Mouse (Mus musculus): ENCODE measurements around the gene Slc35f5. TPM values are rescaled to one million over a fixed set of nuclear protein-coding genes. Genes with fewer than 3 reads are reported as not detected.
A peak's percentile ranks its signal among the peaks of the same experiment; 100 is the strongest.

Gene Slc35f5
- polyA plus RNA-seq, 1 experiment from 2014 or later: 26.6 TPM

DNA sequence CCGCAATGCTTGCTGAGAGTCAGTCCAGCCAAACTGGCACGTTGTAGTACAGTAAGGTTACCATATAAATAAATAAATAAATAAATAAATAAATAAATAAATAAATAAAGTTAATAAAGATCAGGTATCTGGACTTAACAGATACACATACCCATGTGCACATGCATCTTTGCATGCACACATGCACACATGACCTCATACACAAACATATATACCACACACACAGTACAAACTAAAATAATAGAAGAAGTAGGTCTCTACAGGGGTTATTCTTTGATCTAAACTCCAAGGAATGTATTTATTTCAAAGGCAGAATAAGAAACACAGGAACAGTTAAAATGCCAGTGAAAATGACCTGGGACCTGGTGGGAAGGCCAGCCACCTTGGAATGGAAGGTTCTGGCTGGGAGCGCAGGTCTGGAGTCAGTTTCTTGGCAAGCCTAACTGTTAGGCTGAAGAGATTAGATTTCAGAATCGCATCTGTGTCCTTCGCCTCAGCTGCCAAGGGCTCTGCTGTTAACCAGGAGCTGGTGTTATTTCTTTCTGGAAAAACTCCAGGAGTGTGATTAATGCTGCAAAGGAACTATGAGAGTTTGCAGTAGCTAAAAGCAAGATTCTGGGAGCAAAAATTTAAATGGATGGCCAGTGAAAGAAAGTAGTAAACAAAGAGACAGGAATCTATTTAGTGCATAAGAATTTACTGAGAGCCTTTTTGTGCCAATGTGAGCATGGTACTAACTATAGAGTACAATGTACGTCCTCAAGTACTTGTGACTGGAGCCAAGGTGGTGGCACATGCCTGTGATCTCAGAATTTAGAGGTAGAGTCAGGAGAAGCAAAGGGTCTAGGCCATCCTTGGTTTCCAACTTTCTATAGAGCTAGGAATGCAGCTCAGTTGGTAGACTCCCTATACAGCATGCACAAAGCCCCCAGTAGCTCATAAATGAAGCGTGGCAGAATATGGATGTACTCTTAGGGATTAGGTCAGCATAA is 18.1 kb upstream of the Slc35f5 start:
- ATAC-seq: no peak
- H3K27ac ChIP-seq (ENCODE audit: low read depth): no peak overlapping the region
- H3K4me3 ChIP-seq (ENCODE audit: low read depth, low read length): no peak overlapping the region
- DNase-seq: no peak
- no peaks in the 10 kb centered on the region for H3K36me3 ChIP-seq (replicated peaks; ENCODE audit: insufficient read depth, low read length)
- H3K27me3 ChIP-seq (ENCODE audit: insufficient read depth, low read length): no peaks in the 10 kb centered on the region
- H3K9ac ChIP-seq (replicated peaks): no peak overlapping the region
- H3K9me3 ChIP-seq (ENCODE audit: low read length): no peaks in the 10 kb centered on the region
- H3K4me1 ChIP-seq (ENCODE audit: insufficient read depth): no peaks in the 10 kb centered on the region
- TF ChIP-seq CTCF (IDR thresholded peaks at IDR 0.05; ENCODE audit: low read depth) (no peak), EP300 (IDR thresholded peaks at IDR 0.05; ENCODE audit: low read depth) (no peak)
- H3K4me2 ChIP-seq (ENCODE audit: low read depth, low read length): no peak overlapping the region
- WGBS (ENCODE audit: insufficient replicate concordance): 76% methylated on average over 7 of the region's 7 CpGs

DNA sequence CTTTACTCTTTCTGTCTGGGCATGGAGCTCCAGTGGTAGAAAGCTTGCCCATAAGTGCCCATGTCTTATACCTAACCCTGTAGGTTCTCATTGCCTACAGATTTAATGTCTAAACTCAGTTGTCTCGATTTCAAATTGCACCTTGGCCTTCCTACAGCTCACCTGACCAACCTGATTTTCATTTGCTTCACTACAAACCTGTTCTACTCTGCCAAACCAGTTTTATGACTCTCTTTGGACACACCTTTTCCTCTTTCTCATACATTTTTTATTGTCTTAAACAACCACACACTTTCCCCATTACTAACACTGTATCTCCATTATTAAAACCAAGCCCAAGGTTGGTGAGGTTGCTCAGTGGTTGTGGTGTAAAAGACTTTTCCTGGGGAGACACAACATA is 10.5 kb upstream of the Slc35f5 start:
- TF ChIP-seq EP300 (IDR thresholded peaks at IDR 0.05; ENCODE audit: low read depth): no peak
- TF ChIP-seq CTCF (IDR thresholded peaks at IDR 0.05; ENCODE audit: low read depth): no peak
- H3K4me3 ChIP-seq (ENCODE audit: low read depth, low read length): no peak overlapping the region
- DNase-seq (no peak), ATAC-seq (no peak)
- 39% methylated on average over 1 of the region's 1 CpGs for WGBS (ENCODE audit: insufficient replicate concordance)
- H3K27ac ChIP-seq (ENCODE audit: low read depth): peak overlapping the region; percentile 68
- no peak overlapping the region for H3K4me2 ChIP-seq (ENCODE audit: low read depth, low read length)
- no peaks in the 10 kb centered on the region for H3K27me3 ChIP-seq (ENCODE audit: insufficient read depth, low read length)
- H3K9me3 ChIP-seq (ENCODE audit: low read length): no peaks in the 10 kb centered on the region
- no peak overlapping the region for H3K9ac ChIP-seq (replicated peaks)
- no peaks in the 10 kb centered on the region for H3K4me1 ChIP-seq (ENCODE audit: insufficient read depth)
- H3K36me3 ChIP-seq (replicated peaks; ENCODE audit: insufficient read depth, low read length): no peaks in the 10 kb centered on the region

DNA sequence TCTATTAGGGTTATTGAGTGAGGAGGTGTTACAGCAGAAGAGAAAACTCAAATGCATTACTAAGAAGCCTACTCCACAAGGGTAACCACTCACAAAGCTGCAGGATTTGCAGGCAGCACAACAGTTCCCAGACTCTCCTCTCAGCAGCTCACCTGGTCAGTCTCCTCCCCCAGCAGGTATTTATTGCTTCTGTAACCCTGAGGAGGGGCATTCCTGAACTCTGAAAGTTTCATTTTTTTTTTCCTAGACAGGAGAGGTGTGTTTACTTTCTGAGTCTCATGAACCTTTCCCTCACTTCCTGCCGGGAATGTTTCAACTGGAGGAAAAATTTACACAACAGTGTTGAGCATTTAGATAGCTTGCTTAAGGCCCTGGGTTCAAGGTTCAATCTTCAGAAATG is 10.0 kb upstream of the Slc35f5 start:
- DNase-seq (no peak), ATAC-seq (peak; percentile 37)
- Histone ChIP-seq H3K27me3 (ENCODE audit: insufficient read depth, low read length) (no peaks in the 10 kb centered on the region), H3K4me3 (ENCODE audit: low read depth, low read length) (no peak overlapping the region), H3K9ac (replicated peaks) (no peak overlapping the region), H3K4me2 (ENCODE audit: low read depth, low read length) (no peak overlapping the region), H3K36me3 (replicated peaks; ENCODE audit: insufficient read depth, low read length) (no peaks in the 10 kb centered on the region), H3K27ac (ENCODE audit: low read depth) (peak overlapping the region; percentile 68), H3K9me3 (ENCODE audit: low read length) (no peaks in the 10 kb centered on the region), H3K4me1 (ENCODE audit: insufficient read depth) (no peaks in the 10 kb centered on the region)
- TF ChIP-seq CTCF (IDR thresholded peaks at IDR 0.05; ENCODE audit: low read depth) (no peak), EP300 (IDR thresholded peaks at IDR 0.05; ENCODE audit: low read depth) (no peak)
- 53% methylated on average over 1 of the region's 1 CpGs for WGBS (ENCODE audit: insufficient replicate concordance)

DNA sequence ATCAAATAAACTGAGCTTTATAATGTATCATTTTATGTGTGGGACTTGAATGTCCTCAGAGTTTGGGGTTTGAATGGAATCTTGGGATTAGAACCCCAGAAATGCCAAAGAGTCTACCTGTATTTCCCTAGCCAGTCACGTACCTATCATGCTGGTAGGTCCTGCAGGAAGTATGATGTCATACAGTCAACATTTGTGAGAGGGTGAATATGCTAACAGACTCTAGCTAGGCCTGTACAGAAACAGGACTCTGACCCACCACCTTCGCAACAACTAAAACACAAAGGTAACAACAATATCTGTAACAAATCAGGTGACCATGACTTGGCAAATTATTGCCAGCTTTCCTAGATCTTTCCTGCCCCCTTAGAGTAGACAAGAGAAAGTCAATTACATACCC is 8.8 kb upstream of the Slc35f5 start:
- no peak for TF ChIP-seq CTCF (IDR thresholded peaks at IDR 0.05; ENCODE audit: low read depth)
- TF ChIP-seq EP300 (IDR thresholded peaks at IDR 0.05; ENCODE audit: low read depth): peak; percentile 55; the same call in 1 of the 2 replicates
- ATAC-seq (peak; percentile 100), DNase-seq (no peak)
- Histone ChIP-seq H3K36me3 (replicated peaks; ENCODE audit: insufficient read depth, low read length) (no peaks in the 10 kb centered on the region), H3K4me2 (ENCODE audit: low read depth, low read length) (no peak overlapping the region), H3K4me1 (ENCODE audit: insufficient read depth) (no peaks in the 10 kb centered on the region), H3K27ac (ENCODE audit: low read depth) (peak overlapping the region; percentile 68), H3K9me3 (ENCODE audit: low read length) (no peaks in the 10 kb centered on the region), H3K9ac (replicated peaks) (no peak overlapping the region), H3K4me3 (ENCODE audit: low read depth, low read length) (no peak overlapping the region), H3K27me3 (ENCODE audit: insufficient read depth, low read length) (no peaks in the 10 kb centered on the region)
- 55% methylated on average over 2 of the region's 2 CpGs for WGBS (ENCODE audit: insufficient replicate concordance)

DNA sequence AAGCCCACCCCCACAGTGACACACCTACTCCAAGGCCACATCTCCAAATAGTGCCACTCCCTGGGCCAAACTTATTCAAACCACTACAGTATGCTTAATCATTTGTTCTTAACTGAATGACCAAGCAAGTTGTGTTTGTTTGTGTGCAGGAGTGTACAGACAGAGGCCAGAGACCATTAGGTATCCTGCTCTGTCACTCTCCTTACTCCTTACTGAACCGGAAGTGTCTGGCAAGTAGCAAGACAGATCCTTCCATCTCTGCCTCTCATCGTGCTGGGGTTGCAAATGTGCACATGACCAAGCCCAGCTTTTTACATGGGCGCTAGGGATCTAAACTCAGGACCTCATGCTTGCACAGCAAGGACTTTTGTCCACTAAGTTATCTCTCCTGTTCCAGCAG is 1.1 kb upstream of the Slc35f5 start:
- TF ChIP-seq EP300 (IDR thresholded peaks at IDR 0.05; ENCODE audit: low read depth): no peak
- TF ChIP-seq CTCF (IDR thresholded peaks at IDR 0.05; ENCODE audit: low read depth): no peak
- Histone ChIP-seq H3K27me3 (ENCODE audit: insufficient read depth, low read length) (no peaks in the 10 kb centered on the region), H3K4me3 (ENCODE audit: low read depth, low read length) (no peak overlapping the region), H3K9me3 (ENCODE audit: low read length) (no peaks in the 10 kb centered on the region), H3K27ac (ENCODE audit: low read depth) (peak overlapping the region; percentile 87; the same call in 1 of the 2 replicates), H3K36me3 (replicated peaks; ENCODE audit: insufficient read depth, low read length) (0 out of 2 replicates have a peak, but pooled peaks cover 2% of the 10 kb centered on the region), H3K9ac (replicated peaks) (no peak overlapping the region), H3K4me1 (ENCODE audit: insufficient read depth) (peaks cover 6% of the 10 kb centered on the region), H3K4me2 (ENCODE audit: low read depth, low read length) (no peak overlapping the region)
- ATAC-seq: no peak
- WGBS (ENCODE audit: insufficient replicate concordance): 59% methylated on average over 3 of the region's 3 CpGs
- no peak for DNase-seq

DNA sequence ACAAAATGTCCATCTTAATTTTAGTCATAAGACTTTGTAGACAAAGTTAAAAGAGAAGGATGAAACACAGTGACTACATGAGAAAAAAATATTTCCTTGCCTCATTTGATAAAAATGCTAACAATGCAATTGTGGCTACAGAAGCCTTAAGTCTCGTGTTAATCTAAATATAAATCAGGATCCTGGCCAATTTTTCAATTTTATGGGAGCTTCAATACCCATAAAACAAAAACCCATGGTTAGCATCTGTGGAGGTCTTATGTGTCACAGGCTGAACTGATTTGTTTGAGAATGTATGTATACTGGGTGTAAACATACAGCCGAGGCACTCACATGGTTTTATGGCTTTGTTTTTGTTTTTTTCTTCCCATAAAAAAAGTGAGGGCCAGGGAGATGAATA is 674 bp upstream of the Slc35f5 start:
- ATAC-seq (no peak), DNase-seq (no peak)
- TF ChIP-seq CTCF (IDR thresholded peaks at IDR 0.05; ENCODE audit: low read depth) (no peak), EP300 (IDR thresholded peaks at IDR 0.05; ENCODE audit: low read depth) (no peak)
- H3K36me3 ChIP-seq (replicated peaks; ENCODE audit: insufficient read depth, low read length): 0 out of 2 replicates have a peak, but pooled peaks cover 5% of the 10 kb centered on the region
- H3K4me1 ChIP-seq (ENCODE audit: insufficient read depth): peaks cover 6% of the 10 kb centered on the region
- H3K4me3 ChIP-seq (ENCODE audit: low read depth, low read length): peak overlapping the region; percentile 85
- WGBS (ENCODE audit: insufficient replicate concordance): 12% methylated on average over 2 of the region's 2 CpGs
- H3K27me3 ChIP-seq (ENCODE audit: insufficient read depth, low read length): no peaks in the 10 kb centered on the region
- peak overlapping the region; percentile 91 for H3K9ac ChIP-seq (replicated peaks)
- H3K27ac ChIP-seq (ENCODE audit: low read depth): peak overlapping the region; percentile 87
- peak overlapping the region; percentile 86 for H3K4me2 ChIP-seq (ENCODE audit: low read depth, low read length)
- no peaks in the 10 kb centered on the region for H3K9me3 ChIP-seq (ENCODE audit: low read length)
